Mouse (Mus musculus): ENCODE data around the gene Eftud2. TPM values are rescaled to one million over a fixed set of nuclear protein-coding genes. Genes with fewer than 3 reads are reported as not detected.

Eftud2 gene
- total RNA-seq, 1 experiment, result 198 TPM

DNA sequence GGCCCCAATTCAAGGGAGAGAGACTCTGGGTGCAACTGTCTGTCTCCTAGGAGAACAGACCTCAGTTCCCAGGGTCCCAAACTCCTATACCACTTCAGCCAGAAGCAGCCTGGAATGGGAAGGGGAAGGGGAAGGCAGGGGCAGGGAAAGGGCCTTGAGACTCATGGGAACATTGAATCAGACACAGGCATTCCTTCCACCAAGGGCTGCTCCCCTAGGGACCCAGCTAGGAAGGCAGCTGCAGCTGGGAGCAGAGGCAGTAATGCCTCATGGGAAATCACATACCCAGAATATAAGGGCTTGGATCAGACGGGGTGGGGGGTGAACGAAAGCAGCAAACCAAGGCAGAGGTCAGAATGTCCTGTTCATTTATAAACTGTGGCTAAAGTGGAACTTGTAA is 42.7 kb downstream of the Eftud2 start:
- Histone ChIP-seq H3K36me3 (ENCODE audit: control insufficient read depth, insufficient read depth, low read length, poor library complexity, severe bottlenecking) (peaks cover 67% of the 10 kb centered on the region), H3K27ac (ENCODE audit: insufficient read depth, low read depth, low read length, poor library complexity, severe bottlenecking) (no peak overlapping the region), H3K9ac (ENCODE audit: insufficient read depth, low read depth, low read length, poor library complexity, severe bottlenecking) (no peak overlapping the region), H3K9me3 (ENCODE audit: control insufficient read depth, insufficient read depth, low read depth, low read length) (no peaks in the 10 kb centered on the region), H3K4me1 (ENCODE audit: control insufficient read depth in 2 of 2, insufficient read depth in 2 of 2, low read length in 2 of 2, poor library complexity in 1 of 2) (peaks cover 0 to under 1% of the 10 kb centered on the region in 2 experiments; a peak in 1 of 4 replicates), H3K4me3 (ENCODE audit: insufficient read depth in 1 of 2, low read depth in 1 of 2, low read length in 2 of 2, poor library complexity in 1 of 2, severe bottlenecking in 1 of 2) (no peak overlapping the region)
- in situ Hi-C loops (cut with MboI; ENCODE audit: low sequenced_read_pairs in 2 of 2, unreplicated experiment in 2 of 2), result no loop called here
- TF ChIP-seq HCFC1 (IDR thresholded peaks at IDR 0.05; ENCODE audit: borderline replicate concordance, insufficient read depth, low read length) (no peak), ZNF384 (IDR thresholded peaks at IDR 0.05; ENCODE audit: low read depth, low read length) (no peak), MAFK (IDR thresholded peaks at IDR 0.05; ENCODE audit: insufficient read depth, low read depth, low read length) (no peak), ZC3H11A (IDR thresholded peaks at IDR 0.05; ENCODE audit: borderline replicate concordance, low read depth, low read length) (no peak), CHD2 (IDR thresholded peaks at IDR 0.05; ENCODE audit: low read depth, low read length) (no peak)
- no peak for DNase-seq (ENCODE audit: low read depth, low spot score)

DNA sequence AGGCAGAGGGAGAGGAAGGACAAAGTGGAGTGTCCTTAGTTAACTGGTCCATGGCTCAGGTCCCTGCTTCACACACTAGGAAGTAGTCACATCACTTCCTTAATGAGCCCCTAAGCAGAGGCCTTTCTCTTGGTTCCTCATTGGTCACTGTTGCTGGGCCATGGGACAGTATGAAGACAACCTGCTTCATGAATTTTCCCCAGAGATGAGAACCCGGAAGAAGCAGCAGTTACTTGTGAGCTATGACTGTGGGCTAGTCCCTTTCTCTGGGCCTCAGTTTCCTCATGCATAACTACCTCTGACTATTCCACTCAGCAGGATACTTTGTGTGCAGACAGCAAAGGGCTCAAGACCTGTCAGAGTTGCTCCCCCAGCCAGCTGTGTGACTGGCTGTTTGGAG is 43.4 kb downstream of the Eftud2 start:
- no peak for TF ChIP-seq MAFK (IDR thresholded peaks at IDR 0.05; ENCODE audit: insufficient read depth, low read depth, low read length)
- no peak for TF ChIP-seq ZC3H11A (IDR thresholded peaks at IDR 0.05; ENCODE audit: borderline replicate concordance, low read depth, low read length)
- no peak for TF ChIP-seq CHD2 (IDR thresholded peaks at IDR 0.05; ENCODE audit: low read depth, low read length)
- TF ChIP-seq HCFC1 (IDR thresholded peaks at IDR 0.05; ENCODE audit: borderline replicate concordance, insufficient read depth, low read length), result no peak
- no peak for TF ChIP-seq ZNF384 (IDR thresholded peaks at IDR 0.05; ENCODE audit: low read depth, low read length)
- H3K9me3 ChIP-seq (ENCODE audit: control insufficient read depth, insufficient read depth, low read depth, low read length), result no peaks in the 10 kb centered on the region
- in situ Hi-C loops (cut with MboI; ENCODE audit: low sequenced_read_pairs in 2 of 2, unreplicated experiment in 2 of 2), result no loop called here
- no peak overlapping the region for H3K27ac ChIP-seq (ENCODE audit: insufficient read depth, low read depth, low read length, poor library complexity, severe bottlenecking)
- no peak overlapping the region for H3K4me3 ChIP-seq (ENCODE audit: insufficient read depth in 1 of 2, low read depth in 1 of 2, low read length in 2 of 2, poor library complexity in 1 of 2, severe bottlenecking in 1 of 2)
- peaks cover 0 to 4% of the 10 kb centered on the region in 2 experiments; a peak in 1 of 4 replicates for H3K4me1 ChIP-seq (ENCODE audit: control insufficient read depth in 2 of 2, insufficient read depth in 2 of 2, low read length in 2 of 2, poor library complexity in 1 of 2)
- H3K36me3 ChIP-seq (ENCODE audit: control insufficient read depth, insufficient read depth, low read length, poor library complexity, severe bottlenecking), result peaks cover 61% of the 10 kb centered on the region
- DNase-seq (ENCODE audit: low read depth, low spot score), result no peak
- no peak overlapping the region for H3K9ac ChIP-seq (ENCODE audit: insufficient read depth, low read depth, low read length, poor library complexity, severe bottlenecking)

DNA sequence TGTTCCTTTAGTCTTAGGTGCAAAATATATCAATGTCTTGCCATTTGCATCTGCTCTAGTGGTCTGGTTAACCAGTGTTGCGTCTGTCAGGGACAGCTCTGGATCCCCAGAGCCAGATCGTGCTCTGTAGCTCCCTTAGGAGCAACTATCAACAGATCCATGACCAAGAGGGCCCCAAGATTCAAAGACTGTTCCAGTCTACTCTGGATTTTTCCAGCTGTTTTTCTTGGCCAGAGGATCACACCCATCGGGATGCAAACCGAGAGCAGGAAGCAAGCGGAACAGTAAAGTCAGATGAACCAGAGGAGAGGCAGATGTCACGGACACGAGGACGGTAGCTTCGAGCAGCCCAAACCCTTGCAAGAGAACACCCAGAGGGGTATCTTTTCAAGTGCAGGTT is 44.6 kb downstream of the Eftud2 start:
- in situ Hi-C loops (cut with MboI; ENCODE audit: low sequenced_read_pairs in 2 of 2, unreplicated experiment in 2 of 2), result no loop called here
- no peak for TF ChIP-seq ZNF384 (IDR thresholded peaks at IDR 0.05; ENCODE audit: low read depth, low read length)
- no peak for TF ChIP-seq MAFK (IDR thresholded peaks at IDR 0.05; ENCODE audit: insufficient read depth, low read depth, low read length)
- TF ChIP-seq CHD2 (IDR thresholded peaks at IDR 0.05; ENCODE audit: low read depth, low read length), result no peak
- no peak for TF ChIP-seq HCFC1 (IDR thresholded peaks at IDR 0.05; ENCODE audit: borderline replicate concordance, insufficient read depth, low read length)
- no peak for TF ChIP-seq ZC3H11A (IDR thresholded peaks at IDR 0.05; ENCODE audit: borderline replicate concordance, low read depth, low read length)
- H3K9ac ChIP-seq (ENCODE audit: insufficient read depth, low read depth, low read length, poor library complexity, severe bottlenecking), result no peak overlapping the region
- peaks cover 50% of the 10 kb centered on the region for H3K36me3 ChIP-seq (ENCODE audit: control insufficient read depth, insufficient read depth, low read length, poor library complexity, severe bottlenecking)
- peaks cover 0 to 4% of the 10 kb centered on the region in 2 experiments; a peak in 1 of 4 replicates for H3K4me1 ChIP-seq (ENCODE audit: control insufficient read depth in 2 of 2, insufficient read depth in 2 of 2, low read length in 2 of 2, poor library complexity in 1 of 2)
- no peak overlapping the region for H3K4me3 ChIP-seq (ENCODE audit: insufficient read depth in 1 of 2, low read depth in 1 of 2, low read length in 2 of 2, poor library complexity in 1 of 2, severe bottlenecking in 1 of 2)
- H3K9me3 ChIP-seq (ENCODE audit: control insufficient read depth, insufficient read depth, low read depth, low read length), result no peaks in the 10 kb centered on the region
- no peak overlapping the region for H3K27ac ChIP-seq (ENCODE audit: insufficient read depth, low read depth, low read length, poor library complexity, severe bottlenecking)
- no peak for DNase-seq (ENCODE audit: low read depth, low spot score)

DNA sequence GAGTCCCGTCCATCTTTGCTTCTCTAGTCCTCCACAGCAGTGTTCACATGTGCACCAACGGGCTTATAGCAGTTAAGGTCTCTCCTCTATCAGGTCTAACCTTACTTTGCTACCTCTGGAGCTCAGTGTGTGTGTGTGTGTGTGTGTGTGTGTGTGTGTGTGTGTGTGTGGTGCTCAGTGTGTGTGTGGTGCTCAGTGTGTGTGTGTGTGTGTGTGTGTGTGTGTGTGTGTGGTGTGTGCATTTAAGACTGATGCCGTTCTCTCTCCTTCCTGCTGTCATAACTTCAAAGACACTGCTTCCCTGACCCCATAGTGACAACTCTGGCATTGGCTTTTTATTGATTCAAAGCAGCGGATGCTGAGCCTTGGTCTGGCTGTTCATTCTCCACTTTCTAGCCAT is 45.2 kb downstream of the Eftud2 start, which contains the start of gene Higd1b:
Gene Higd1b (plus strand): TSS at position 301 of the 400 bp plus-strand sequence.
- Histone ChIP-seq H3K4me3 (ENCODE audit: insufficient read depth in 1 of 2, low read depth in 1 of 2, low read length in 2 of 2, poor library complexity in 1 of 2, severe bottlenecking in 1 of 2) (no peak within 1 kb of the TSS), H3K9ac (ENCODE audit: insufficient read depth, low read depth, low read length, poor library complexity, severe bottlenecking) (no peak within 1 kb of the TSS), H3K4me1 (ENCODE audit: control insufficient read depth in 2 of 2, insufficient read depth in 2 of 2, low read length in 2 of 2, poor library complexity in 1 of 2) (peaks cover 0 to 7% of the 10 kb centered on the region in 2 experiments; a peak in 1 of 4 replicates), H3K9me3 (ENCODE audit: control insufficient read depth, insufficient read depth, low read depth, low read length) (no peaks in the 10 kb centered on the region), H3K36me3 (ENCODE audit: control insufficient read depth, insufficient read depth, low read length, poor library complexity, severe bottlenecking) (peaks cover 45% of the 10 kb centered on the region), H3K27ac (ENCODE audit: insufficient read depth, low read depth, low read length, poor library complexity, severe bottlenecking) (no peak within 1 kb of the TSS)
- in situ Hi-C loops (cut with MboI; ENCODE audit: low sequenced_read_pairs in 2 of 2, unreplicated experiment in 2 of 2), result no loop called here
- TF ChIP-seq CHD2 (IDR thresholded peaks at IDR 0.05; ENCODE audit: low read depth, low read length) (no peak), ZNF384 (IDR thresholded peaks at IDR 0.05; ENCODE audit: low read depth, low read length) (no peak), MAFK (IDR thresholded peaks at IDR 0.05; ENCODE audit: insufficient read depth, low read depth, low read length) (no peak), HCFC1 (IDR thresholded peaks at IDR 0.05; ENCODE audit: borderline replicate concordance, insufficient read depth, low read length) (no peak), ZC3H11A (IDR thresholded peaks at IDR 0.05; ENCODE audit: borderline replicate concordance, low read depth, low read length) (no peak)
- no peak for DNase-seq (ENCODE audit: low read depth, low spot score)

All from ES-E14 (cell line).